Mouse (Mus musculus): Measurements from ENCODE around the gene Ap2b1. TPM values are rescaled to one million over a fixed set of nuclear protein-coding genes. Genes with fewer than 3 reads are reported as not detected.
A peak's percentile ranks its signal among the peaks of the same experiment; 100 is the strongest.
"Not testable (repeated sequence)": the region's sequence is repeated elsewhere in the genome, so short reads cannot be mapped to it uniquely, and the experiment has no call there.

Ap2b1 gene
- total RNA-seq (2021) (10 to 100 TPM; 42.2 to 43.6 TPM), polyA plus RNA-seq (2012; rRNA removed) (16.3 and 27.8 TPM in 2 replicates)
- long read RNA-seq, full-length matches to known transcripts, result 6 of 11 reads
- long read RNA-seq, partial matches to known transcripts, result 3 of 11 reads
- long read RNA-seq, other reads (novel, unspliced or antisense), result 2 of 11 reads

DNA sequence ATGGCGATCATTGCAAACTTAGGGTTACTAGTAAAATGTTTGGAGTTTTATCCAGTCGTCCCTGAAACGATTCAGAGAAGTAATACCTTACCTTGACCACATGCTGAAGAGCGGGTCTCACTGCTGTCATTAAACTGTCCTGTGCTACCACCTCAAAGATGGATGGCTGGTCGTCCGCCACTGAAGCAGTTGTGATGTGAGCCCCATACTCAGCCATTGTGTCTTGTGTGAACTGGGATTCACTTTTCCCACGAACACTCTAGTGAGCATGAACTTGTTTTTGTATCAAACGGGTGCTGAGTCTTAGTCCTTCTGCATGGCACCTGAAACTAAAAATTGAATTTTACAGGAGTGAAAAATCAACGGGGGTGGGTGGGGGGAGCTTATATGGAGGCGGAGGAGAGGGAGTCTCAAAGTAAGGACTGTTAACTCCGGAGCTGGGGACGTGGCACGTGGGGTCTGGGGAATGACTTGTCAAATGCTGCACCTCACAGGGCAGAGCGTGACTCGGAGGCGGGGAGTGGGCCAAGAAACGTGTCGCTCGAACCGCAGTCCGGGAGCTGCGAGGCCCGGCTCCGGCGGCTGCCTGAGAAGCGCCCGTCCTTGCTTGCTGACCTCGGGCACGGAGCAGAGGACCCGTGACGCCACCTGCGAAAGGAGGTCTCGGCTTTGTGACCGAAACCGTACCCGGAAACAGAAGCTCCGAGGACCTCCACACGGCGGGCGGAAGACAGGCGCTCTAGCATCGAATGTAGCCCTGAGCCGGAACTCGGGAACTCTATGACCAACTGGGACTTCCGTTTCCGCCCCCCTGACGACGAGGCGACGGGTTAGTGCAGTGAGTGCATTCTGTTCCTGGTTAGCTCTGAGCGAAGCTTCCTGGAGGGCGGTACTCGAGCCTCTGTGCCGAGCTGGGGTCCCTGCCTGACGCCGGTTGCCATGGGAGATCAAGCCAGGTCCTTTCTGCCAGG is at the start of gene Ap2b1:
Gene Ap2b1, plus strand, starts transcription at position 800 of the 971 bp plus-strand sequence.
- Histone ChIP-seq H3K36me3 (ENCODE audit: control insufficient read depth, insufficient read depth, low read length) (peaks cover 4% of the 10 kb centered on the region), H3K79me2 (replicated peaks; ENCODE audit: control insufficient read depth, insufficient read depth, low read length) (no peaks in the 10 kb centered on the region), H3K27me3 (ENCODE audit: control insufficient read depth, insufficient read depth, low read length) (no peaks in the 10 kb centered on the region), H3K27ac (peak within 1 kb of the TSS; percentile 98), H3K4me3 (peak within 1 kb of the TSS; percentile 74), H3K4me1 (ENCODE audit: control insufficient read depth, insufficient read depth, low read length) (peaks cover 3% of the 10 kb centered on the region), H3K9ac (ENCODE audit: low read depth, low read length) (peak within 1 kb of the TSS; percentile 97)
- peak; percentile 76; the same call in 1 of the 2 replicates for TF ChIP-seq EP300 (IDR thresholded peaks at IDR 0.05; ENCODE audit: insufficient read depth, low read depth, low read length)
- TF ChIP-seq CTCF (IDR thresholded peaks at IDR 0.05), result peak; percentile 9; the same call in 1 of the 2 replicates
- peak; percentile 96 for TF ChIP-seq POLR2A (IDR thresholded peaks at IDR 0.05; ENCODE audit: insufficient read depth, low read depth, low read length)
- peak; percentile 92 to 95 for DNase-seq
- WGBS, result 3% methylated on average over 56 of the region's 56 CpGs
- intact Hi-C loops (cut with DNase I), result loop anchor here (10.0 kb wide), 3 partner anchors 384 to 534 kb away; partner anchors contain the start of genes Cct6b, Heatr6, Unc45b and Zfp830

DNA sequence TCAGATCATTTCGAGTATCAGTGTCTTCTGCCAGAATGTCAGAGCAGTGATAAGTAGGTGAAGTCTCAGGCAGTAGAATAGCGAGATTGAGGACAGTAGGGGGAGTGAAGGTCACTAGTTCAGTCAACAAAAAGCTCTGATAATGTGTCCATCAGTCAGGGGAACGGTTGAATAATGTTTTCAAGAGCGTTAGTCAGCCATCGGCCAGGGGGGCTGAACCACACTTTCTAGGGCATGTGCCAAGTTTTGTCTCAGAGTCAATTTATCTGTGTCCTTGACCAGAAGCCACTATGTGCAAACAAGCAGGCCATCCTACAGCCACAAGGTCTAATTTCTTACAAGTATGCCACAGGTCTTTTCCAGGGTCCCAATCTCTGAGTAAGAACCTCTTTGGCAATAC is 41.6 kb upstream of the Ap2b1 start:
- H3K27ac ChIP-seq; H3K79me2 ChIP-seq (replicated peaks; ENCODE audit: control insufficient read depth, insufficient read depth, low read length); H3K27me3 ChIP-seq (ENCODE audit: control insufficient read depth, insufficient read depth, low read length); H3K4me1 ChIP-seq (ENCODE audit: control insufficient read depth, insufficient read depth, low read length); H3K4me3 ChIP-seq; intact Hi-C loops (cut with DNase I); H3K36me3 ChIP-seq (ENCODE audit: control insufficient read depth, insufficient read depth, low read length); H3K9ac ChIP-seq (ENCODE audit: low read depth, low read length); DNase-seq: not testable (repeated sequence)
- 31% methylated on average over 5 of the region's 5 CpGs for WGBS

DNA sequence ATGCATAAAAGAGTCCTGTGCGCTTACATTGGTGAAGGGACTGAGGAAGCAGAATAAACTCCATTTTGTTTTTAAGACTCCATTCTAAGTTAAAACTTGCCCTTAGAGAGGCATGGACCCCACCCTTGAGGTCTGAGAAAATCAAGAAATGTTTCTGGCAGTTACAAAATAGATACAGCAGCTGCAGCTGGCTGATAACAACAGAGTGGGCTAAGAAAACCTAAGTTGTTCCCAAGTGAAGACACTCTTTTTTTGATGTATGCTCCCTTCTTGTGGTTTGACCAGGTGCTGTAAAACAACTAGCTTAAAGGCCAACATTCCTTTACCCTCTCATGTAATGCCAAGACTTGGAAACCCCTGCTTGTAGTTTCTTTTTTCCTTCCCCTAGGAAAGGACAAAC is 36.2 kb upstream of the Ap2b1 start:
- no peak overlapping the region for H3K4me3 ChIP-seq
- 100% methylated on average over 1 of the region's 1 CpGs for WGBS
- no peaks in the 10 kb centered on the region for H3K36me3 ChIP-seq (ENCODE audit: control insufficient read depth, insufficient read depth, low read length)
- no peak overlapping the region for H3K9ac ChIP-seq (ENCODE audit: low read depth, low read length)
- no peaks in the 10 kb centered on the region for H3K27me3 ChIP-seq (ENCODE audit: control insufficient read depth, insufficient read depth, low read length)
- intact Hi-C loops (cut with DNase I), result no loop called here
- no peak overlapping the region for H3K27ac ChIP-seq
- no peak for DNase-seq
- no peaks in the 10 kb centered on the region for H3K79me2 ChIP-seq (replicated peaks; ENCODE audit: control insufficient read depth, insufficient read depth, low read length)
- TF ChIP-seq CTCF (IDR thresholded peaks at IDR 0.05), result no peak
- no peak for TF ChIP-seq EP300 (IDR thresholded peaks at IDR 0.05; ENCODE audit: insufficient read depth, low read depth, low read length)
- no peak for TF ChIP-seq POLR2A (IDR thresholded peaks at IDR 0.05; ENCODE audit: insufficient read depth, low read depth, low read length)
- H3K4me1 ChIP-seq (ENCODE audit: control insufficient read depth, insufficient read depth, low read length), result no peaks in the 10 kb centered on the region

DNA sequence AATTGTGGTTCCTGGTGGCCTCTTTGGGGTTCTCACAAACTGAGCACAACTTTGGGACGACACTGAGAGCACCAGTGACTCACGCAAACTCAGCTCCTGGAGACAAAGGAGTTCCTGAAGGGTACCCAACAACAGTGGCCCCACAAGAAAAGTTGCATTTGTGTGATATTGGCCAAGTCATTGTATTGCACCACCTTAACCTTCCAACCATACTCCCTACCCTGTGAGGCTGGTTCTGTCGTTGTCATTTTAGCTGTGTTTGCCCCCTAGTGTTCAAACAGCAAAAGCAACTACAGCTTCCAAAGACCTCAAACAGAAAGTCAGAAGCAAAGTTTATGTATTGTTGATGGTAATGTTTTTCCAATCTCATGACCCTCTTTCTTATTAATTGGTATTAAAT is 35.7 kb upstream of the Ap2b1 start:
- H3K4me1 ChIP-seq (ENCODE audit: control insufficient read depth, insufficient read depth, low read length), result no peaks in the 10 kb centered on the region
- no peaks in the 10 kb centered on the region for H3K27me3 ChIP-seq (ENCODE audit: control insufficient read depth, insufficient read depth, low read length)
- H3K27ac ChIP-seq, result no peak overlapping the region
- TF ChIP-seq EP300 (IDR thresholded peaks at IDR 0.05; ENCODE audit: insufficient read depth, low read depth, low read length) (no peak), CTCF (IDR thresholded peaks at IDR 0.05) (peak; percentile 61)
- H3K4me3 ChIP-seq, result no peak overlapping the region
- no peak overlapping the region for H3K9ac ChIP-seq (ENCODE audit: low read depth, low read length)
- H3K36me3 ChIP-seq (ENCODE audit: control insufficient read depth, insufficient read depth, low read length), result no peaks in the 10 kb centered on the region
- H3K79me2 ChIP-seq (replicated peaks; ENCODE audit: control insufficient read depth, insufficient read depth, low read length), result no peaks in the 10 kb centered on the region
- intact Hi-C loops (cut with DNase I), result no loop called here
- no peak for DNase-seq
- WGBS, result 62% methylated on average over 3 of the region's 3 CpGs

DNA sequence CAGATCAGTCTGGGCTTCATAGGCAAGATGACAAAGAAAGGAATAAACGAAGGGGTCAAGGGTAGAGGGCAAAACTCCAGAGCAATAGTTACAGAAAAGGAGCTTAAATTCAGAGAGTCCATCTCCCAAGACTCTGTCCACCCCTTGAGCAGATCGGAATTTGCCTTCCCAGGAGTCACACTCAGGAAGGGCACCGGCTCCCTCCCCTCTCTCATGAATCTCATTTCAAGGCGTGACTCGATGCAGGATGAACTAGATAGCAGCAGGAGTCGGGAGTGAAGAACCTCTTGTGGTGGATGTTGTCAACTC is 28.0 kb upstream of the Ap2b1 start:
- no peak for TF ChIP-seq POLR2A (IDR thresholded peaks at IDR 0.05; ENCODE audit: insufficient read depth, low read depth, low read length)
- 0 out of 2 replicates have a peak, but pooled peaks have one; percentile 34 for TF ChIP-seq EP300 (IDR thresholded peaks at IDR 0.05; ENCODE audit: insufficient read depth, low read depth, low read length)
- TF ChIP-seq CTCF (IDR thresholded peaks at IDR 0.05), result no peak
- intact Hi-C loops (cut with DNase I), result no loop called here
- peak overlapping the region; percentile 59 for H3K4me3 ChIP-seq

More for the DNA sequence above, 28.0 kb upstream of the Ap2b1 start:
- no peaks in the 10 kb centered on the region for H3K36me3 ChIP-seq (ENCODE audit: control insufficient read depth, insufficient read depth, low read length)
- H3K9ac ChIP-seq (ENCODE audit: low read depth, low read length), result peak overlapping the region; percentile 41
- no peaks in the 10 kb centered on the region; the same call in 1 of the 2 replicates for H3K4me1 ChIP-seq (ENCODE audit: control insufficient read depth, insufficient read depth, low read length)
- no peak for DNase-seq
- H3K27ac ChIP-seq, result peak overlapping the region; percentile 95
- no peaks in the 10 kb centered on the region for H3K79me2 ChIP-seq (replicated peaks; ENCODE audit: control insufficient read depth, insufficient read depth, low read length)
- H3K27me3 ChIP-seq (ENCODE audit: control insufficient read depth, insufficient read depth, low read length), result no peaks in the 10 kb centered on the region
- WGBS, result under 1% methylated on average over 6 of the region's 6 CpGs

Measured in heart, adult 2 months (tissue).